Comparison of ENCODE assay signal across 23 mouse cellular contexts in genomic region chr2:77608666-77609065, GRCm38 (mm10).
DNase-seq lines count a peak whose midpoint lies in the region; ATAC-seq and TF ChIP-seq lines count a peak whose summit lies in the region.
"Had no signal": no experiment of that assay in that cellular context is flagged by ENCODE, and none has a peak within 500 bp of the region (broad histone marks: within the 10 kb centered on the region; RNA-seq: fewer than 3 reads in every experiment).

No protein-coding gene starts in this region.

- H3K4me1 ChIP-seq in heart, embryonic 15.5 days (replicated peaks), result peaks cover 12% of the 10 kb centered on the region
- no peaks in the 10 kb centered on the region for H3K4me1 ChIP-seq in kidney, postnatal 0 days (replicated peaks; ENCODE audit: insufficient read depth, low read length)
- H3K4me1 ChIP-seq: forebrain, embryonic 15.5 days; limb, embryonic 12.5 days; liver, embryonic 13.5 days; midbrain, embryonic 12.5 days had no signal

- 36% methylated on average over 4 of the region's 4 CpGs for WGBS in heart, embryonic 15.5 days
- WGBS in kidney, postnatal 0 days, result 27% methylated on average over 4 of the region's 4 CpGs

- no peak overlapping the region for H3K4me3 ChIP-seq in heart, embryonic 15.5 days
- H3K4me3 ChIP-seq in kidney, postnatal 0 days (replicated peaks; ENCODE audit: low read depth, low read length), result no peak overlapping the region
- no peak overlapping the region for H3K4me3 ChIP-seq in gastrocnemius, adult 2 months
- H3K4me3 ChIP-seq: forebrain, embryonic 15.5 days; heart, embryonic 13.5 days; limb, embryonic 12.5 days; liver, embryonic 13.5 days; midbrain, embryonic 12.5 days had no signal

- H3K27ac ChIP-seq in heart, embryonic 15.5 days, result no peak overlapping the region
- no peak overlapping the region for H3K27ac ChIP-seq in kidney, postnatal 0 days
- H3K27ac ChIP-seq in gastrocnemius, adult 2 months, result peak overlapping the region; percentile 89
- H3K27ac ChIP-seq: forebrain, embryonic 15.5 days; heart, embryonic 13.5 days; hindbrain, postnatal 0 days; limb, embryonic 12.5 days; liver, embryonic 13.5 days; midbrain, embryonic 12.5 days had no signal

- H3K36me3 ChIP-seq in heart, embryonic 15.5 days, result no peaks in the 10 kb centered on the region
- H3K36me3 ChIP-seq in kidney, postnatal 0 days (ENCODE audit: insufficient read depth, low read length), result no peaks in the 10 kb centered on the region
- H3K36me3 ChIP-seq: forebrain, embryonic 15.5 days; heart, embryonic 13.5 days; limb, embryonic 12.5 days; liver, embryonic 13.5 days; midbrain, embryonic 12.5 days had no signal

- no peaks in the 10 kb centered on the region for H3K27me3 ChIP-seq in heart, embryonic 15.5 days
- H3K27me3 ChIP-seq in kidney, postnatal 0 days (ENCODE audit: insufficient read depth, low read length), result no peaks in the 10 kb centered on the region
- H3K27me3 ChIP-seq: forebrain, embryonic 15.5 days; heart, embryonic 13.5 days; limb, embryonic 12.5 days; liver, embryonic 13.5 days; midbrain, embryonic 12.5 days had no signal

- ATAC-seq in heart, embryonic 15.5 days (replicated peaks; ENCODE audit: insufficient number of reproducible peaks, insufficient read depth, low FRiP score, low read depth), result peak; percentile 43; the same call in 1 of the 2 replicates
- ATAC-seq in kidney, postnatal 0 days (replicated peaks; ENCODE audit: low FRiP score, low read depth), result no peak
- ATAC-seq: forebrain, embryonic 15.5 days; hindbrain, postnatal 0 days; intestine, embryonic 16.5 days had no signal

- TF ChIP-seq CTCF in kidney, postnatal 0 days (IDR thresholded peaks at IDR 0.05; ENCODE audit: low read depth), result no peak
- TF ChIP-seq CTCF in gastrocnemius, adult 2 months (IDR thresholded peaks at IDR 0.05), result peak; percentile 4; the same call in 1 of the 2 replicates

- intact Hi-C loops in heart, postnatal 25 days (cut with DNase I), result no loop called here
- intact Hi-C loops in gastrocnemius, adult 2 months (cut with DNase I), result loop anchor here (5.0 kb wide), 4 partner anchors 66 to 151 kb away; no protein-coding TSS in a partner anchor

- DNase-seq in heart, postnatal 25 days (ENCODE audit: low spot score), result no peak
- peak; percentile 48 for DNase-seq in kidney, postnatal 0 days (ENCODE audit: low spot score)
- DNase-seq in kidney, postnatal 36 days, result no peak
- peak; percentile 86 for DNase-seq in gastrocnemius, adult 2 months
- DNase-seq in skeletal muscle tissue, adult 2 months (ENCODE audit: low read depth, low spot score), result peak; percentile 87
- no peak for DNase-seq in right cerebral cortex, adult 2 months (ENCODE audit: low spot score in 2 of 2)
- DNase-seq: adrenal gland, postnatal 36 days; heart, adult 18-20 months; kidney, postnatal 14 days; layer of hippocampus, postnatal 36 days; liver, embryonic 13.5 days; lung, adult 2 months; lung, postnatal 14 days; right cerebral cortex, postnatal 14 days; spleen, adult 18-20 months; thymus, postnatal 14 days had no signal

- H3K9ac ChIP-seq in heart, embryonic 15.5 days, result no peak overlapping the region
- no peak overlapping the region for H3K9ac ChIP-seq in kidney, postnatal 0 days (ENCODE audit: low read depth, low read length)
- H3K9ac ChIP-seq: forebrain, embryonic 15.5 days; heart, embryonic 13.5 days; limb, embryonic 12.5 days; liver, embryonic 13.5 days; midbrain, embryonic 12.5 days had no signal

- no peaks in the 10 kb centered on the region for H3K9me3 ChIP-seq in heart, embryonic 15.5 days (replicated peaks)
- no peaks in the 10 kb centered on the region for H3K9me3 ChIP-seq in kidney, postnatal 0 days (replicated peaks; ENCODE audit: low read length)
- H3K9me3 ChIP-seq: forebrain, embryonic 15.5 days; heart, embryonic 13.5 days; limb, embryonic 12.5 days; liver, embryonic 13.5 days; midbrain, embryonic 12.5 days had no signal

- no peak overlapping the region for H3K4me2 ChIP-seq in heart, embryonic 15.5 days
- H3K4me2 ChIP-seq in kidney, postnatal 0 days (ENCODE audit: low read length), result no peak overlapping the region
- H3K4me2 ChIP-seq: forebrain, embryonic 15.5 days; heart, embryonic 13.5 days; limb, embryonic 12.5 days; liver, embryonic 13.5 days; midbrain, embryonic 12.5 days had no signal

Comparison
In these comparisons a context has a peak if more than half of its experiments do, and no peak if none do; other contexts are left out.
1. DNase-seq: peak in kidney, postnatal 0 days (single experiment), gastrocnemius, adult 2 months (single experiment) and skeletal muscle tissue, adult 2 months (single experiment); none in heart, postnatal 25 days (single experiment), kidney, postnatal 36 days (0 of 2) and right cerebral cortex, adult 2 months (0 of 2).